Mouse (Mus musculus): ENCODE results near the gene Fam118a. TPM values are rescaled to one million over a fixed set of nuclear protein-coding genes. Genes with fewer than 3 reads are reported as not detected.
"Not testable (repeated sequence)": the region's sequence is repeated elsewhere in the genome, so short reads cannot be mapped to it uniquely, and the experiment has no call there.

The Fam118a gene
- polyA plus RNA-seq, 1 experiment from 2014 or later, result 17.6 TPM

GRCm38 (mm10) chr15:85015771-85016170 lies 13.0 kb upstream of the Fam118a start:
- Histone ChIP-seq H3K36me3 (no peaks in the 10 kb centered on the region), H3K27ac (ENCODE audit: poor library complexity, severe bottlenecking) (no peak overlapping the region), H3K27me3 (replicated peaks) (peaks cover 29% of the 10 kb centered on the region), H3K4me1 (replicated peaks) (peaks cover 33% of the 10 kb centered on the region), H3K4me3 (no peak overlapping the region), H3K9ac (no peak overlapping the region), H3K9me3 (replicated peaks) (no peaks in the 10 kb centered on the region), H3K4me2 (no peak overlapping the region)
- 57% methylated on average over 11 of the region's 11 CpGs for WGBS
- ATAC-seq (ENCODE audit: insufficient number of reproducible peaks, low FRiP score), result no peak

GRCm38 (mm10) chr15:85016951-85017664 lies 11.6 kb upstream of the Fam118a start, which contains the start of gene Upk3a:
Gene Upk3a, plus strand, starts transcription at chr15:85017141.
- H3K9me3 ChIP-seq (replicated peaks), result no peaks in the 10 kb centered on the region
- H3K4me3 ChIP-seq, result no peak within 1 kb of the TSS
- WGBS, result 9% methylated on average over 21 of the region's 21 CpGs
- peaks cover 29% of the 10 kb centered on the region for H3K27me3 ChIP-seq (replicated peaks)
- no peak for ATAC-seq (ENCODE audit: insufficient number of reproducible peaks, low FRiP score)
- H3K27ac ChIP-seq (ENCODE audit: poor library complexity, severe bottlenecking), result no peak within 1 kb of the TSS
- no peak within 1 kb of the TSS for H3K9ac ChIP-seq
- H3K4me2 ChIP-seq, result peak within 1 kb of the TSS; percentile 33
- no peaks in the 10 kb centered on the region for H3K36me3 ChIP-seq
- peaks cover 28% of the 10 kb centered on the region for H3K4me1 ChIP-seq (replicated peaks)

- no peak overlapping the region for H3K4me2 ChIP-seq
- no peak for ATAC-seq (ENCODE audit: insufficient number of reproducible peaks, low FRiP score)
- peaks cover 19% of the 10 kb centered on the region for H3K27me3 ChIP-seq (replicated peaks)
- no peaks in the 10 kb centered on the region for H3K9me3 ChIP-seq (replicated peaks)
- H3K27ac ChIP-seq (ENCODE audit: poor library complexity, severe bottlenecking), result no peak overlapping the region
- H3K36me3 ChIP-seq, result no peaks in the 10 kb centered on the region
- H3K4me1 ChIP-seq (replicated peaks), result peaks cover 1% of the 10 kb centered on the region; the same call in 1 of the 2 replicates
- H3K4me3 ChIP-seq, result no peak overlapping the region
- 71% methylated on average over 4 of the region's 4 CpGs for WGBS
- no peak overlapping the region for H3K9ac ChIP-seq
Observed at GRCm38 (mm10) chr15:85022211-85022610, 6.5 kb upstream of the Fam118a start.

- Histone ChIP-seq H3K27ac (ENCODE audit: poor library complexity, severe bottlenecking) (no peak overlapping the region), H3K9me3 (replicated peaks) (no peaks in the 10 kb centered on the region), H3K9ac (no peak overlapping the region), H3K4me2 (no peak overlapping the region), H3K4me3 (no peak overlapping the region), H3K27me3 (replicated peaks) (no peaks in the 10 kb centered on the region), H3K4me1 (replicated peaks) (no peaks in the 10 kb centered on the region), H3K36me3 (no peaks in the 10 kb centered on the region)
- ATAC-seq (ENCODE audit: insufficient number of reproducible peaks, low FRiP score), result no peak
- 68% methylated on average over 4 of the region's 4 CpGs for WGBS
Observed at GRCm38 (mm10) chr15:85026197-85026596, 2.6 kb upstream of the Fam118a start.

GRCm38 (mm10) chr15:85027740-85028139 lies 1.0 kb upstream of the Fam118a start:
- no peaks in the 10 kb centered on the region for H3K9me3 ChIP-seq (replicated peaks)
- no peak overlapping the region for H3K4me2 ChIP-seq
- H3K27ac ChIP-seq (ENCODE audit: poor library complexity, severe bottlenecking), result no peak overlapping the region
- H3K9ac ChIP-seq, result no peak overlapping the region
- 66% methylated on average over 4 of the region's 4 CpGs for WGBS
- no peaks in the 10 kb centered on the region for H3K27me3 ChIP-seq (replicated peaks)
- ATAC-seq (ENCODE audit: insufficient number of reproducible peaks, low FRiP score), result no peak
- H3K4me3 ChIP-seq, result no peak overlapping the region
- H3K4me1 ChIP-seq (replicated peaks), result no peaks in the 10 kb centered on the region
- H3K36me3 ChIP-seq, result no peaks in the 10 kb centered on the region

- not testable (repeated sequence) for H3K4me1 ChIP-seq (replicated peaks); H3K27ac ChIP-seq (ENCODE audit: poor library complexity, severe bottlenecking); ATAC-seq (ENCODE audit: insufficient number of reproducible peaks, low FRiP score); H3K4me2 ChIP-seq; H3K9ac ChIP-seq; H3K9me3 ChIP-seq (replicated peaks); H3K36me3 ChIP-seq; H3K4me3 ChIP-seq
- H3K27me3 ChIP-seq (replicated peaks), result peaks cover 16% of the 10 kb centered on the region; the same call in 1 of the 2 replicates
- 35% methylated on average over 1 of the region's 1 CpGs for WGBS
Observed at GRCm38 (mm10) chr15:85030643-85031042, 1.9 kb downstream of the Fam118a start.

GRCm38 (mm10) chr15:85031866-85032265 lies 3.1 kb downstream of the Fam118a start:
- no peak for ATAC-seq (ENCODE audit: insufficient number of reproducible peaks, low FRiP score)
- 0 out of 2 replicates have a peak, but pooled peaks cover 6% of the 10 kb centered on the region for H3K4me1 ChIP-seq (replicated peaks)
- WGBS, result 81% methylated on average over 3 of the region's 3 CpGs
- H3K27me3 ChIP-seq (replicated peaks), result peaks cover 17% of the 10 kb centered on the region; the same call in 1 of the 2 replicates
- H3K4me2 ChIP-seq, result no peak overlapping the region
- H3K27ac ChIP-seq (ENCODE audit: poor library complexity, severe bottlenecking), result no peak overlapping the region
- no peak overlapping the region for H3K9ac ChIP-seq
- H3K36me3 ChIP-seq, result no peaks in the 10 kb centered on the region
- no peaks in the 10 kb centered on the region for H3K9me3 ChIP-seq (replicated peaks)
- no peak overlapping the region for H3K4me3 ChIP-seq

GRCm38 (mm10) chr15:85033916-85034315 lies 5.2 kb downstream of the Fam118a start:
- peaks cover 17% of the 10 kb centered on the region; the same call in 1 of the 2 replicates for H3K27me3 ChIP-seq (replicated peaks)

GRCm38 (mm10) chr15:85036566-85037342 lies 8.0 kb downstream of the Fam118a start:
- WGBS, result under 1% methylated on average over 74 of the region's 75 CpGs
- Histone ChIP-seq H3K9ac (peak overlapping the region; percentile 92), H3K4me3 (peak overlapping the region; percentile 94), H3K4me2 (peak overlapping the region; percentile 93), H3K27ac (ENCODE audit: poor library complexity, severe bottlenecking) (no peak overlapping the region; the same call in 1 of the 2 replicates), H3K27me3 (replicated peaks) (peaks cover 17% of the 10 kb centered on the region; the same call in 1 of the 2 replicates), H3K36me3 (no peaks in the 10 kb centered on the region), H3K4me1 (replicated peaks) (peaks cover 23% of the 10 kb centered on the region), H3K9me3 (replicated peaks) (no peaks in the 10 kb centered on the region)
- peak; percentile 95 for ATAC-seq (ENCODE audit: insufficient number of reproducible peaks, low FRiP score)

More at GRCm38 (mm10) chr15:85033916-85034315, 5.2 kb downstream of the Fam118a start:
- H3K4me2 ChIP-seq; H3K36me3 ChIP-seq; H3K9ac ChIP-seq; H3K27ac ChIP-seq (ENCODE audit: poor library complexity, severe bottlenecking); H3K9me3 ChIP-seq (replicated peaks); H3K4me3 ChIP-seq; ATAC-seq (ENCODE audit: insufficient number of reproducible peaks, low FRiP score): not testable (repeated sequence)
- 40% methylated on average over 7 of the region's 7 CpGs for WGBS
- peaks cover 16% of the 10 kb centered on the region for H3K4me1 ChIP-seq (replicated peaks)

GRCm38 (mm10) chr15:85037343-85037690 lies 8.6 kb downstream of the Fam118a start:
- peak overlapping the region; percentile 94 for H3K4me3 ChIP-seq
- peak overlapping the region; percentile 93 for H3K4me2 ChIP-seq
- peak overlapping the region; percentile 92 for H3K9ac ChIP-seq
- no peaks in the 10 kb centered on the region for H3K36me3 ChIP-seq
- 8% methylated on average over 8 of the region's 8 CpGs for WGBS
- H3K9me3 ChIP-seq (replicated peaks), result no peaks in the 10 kb centered on the region
- peak; percentile 3; the same call in 1 of the 2 replicates for ATAC-seq (ENCODE audit: insufficient number of reproducible peaks, low FRiP score)
- no peak overlapping the region; the same call in 1 of the 2 replicates for H3K27ac ChIP-seq (ENCODE audit: poor library complexity, severe bottlenecking)
- H3K4me1 ChIP-seq (replicated peaks), result peaks cover 27% of the 10 kb centered on the region
- peaks cover 17% of the 10 kb centered on the region; the same call in 1 of the 2 replicates for H3K27me3 ChIP-seq (replicated peaks)

GRCm38 (mm10) chr15:85041546-85042225 lies 12.9 kb downstream of the Fam118a start:
- Histone ChIP-seq H3K9me3 (replicated peaks) (no peaks in the 10 kb centered on the region), H3K9ac (no peak overlapping the region), H3K4me3 (no peak overlapping the region), H3K4me1 (replicated peaks) (peaks cover 39% of the 10 kb centered on the region), H3K27ac (ENCODE audit: poor library complexity, severe bottlenecking) (peak overlapping the region; percentile 57), H3K4me2 (no peak overlapping the region), H3K36me3 (peaks cover 19% of the 10 kb centered on the region), H3K27me3 (replicated peaks) (no peaks in the 10 kb centered on the region)
- WGBS, result 72% methylated on average over 10 of the region's 10 CpGs
- ATAC-seq (ENCODE audit: insufficient number of reproducible peaks, low FRiP score), result no peak
